Mouse (Mus musculus) left cerebral cortex, postnatal 10 days (tissue): ENCODE measurements at regions not wholly inside any gene's neighbourhood (a gene's known extent, or its start where the extent isn't known, plus 50 kb on each side); places are given as distances from the start of the nearest gene placed in this dataset.
"Not testable (repeated sequence)": the region's sequence is repeated elsewhere in the genome, so short reads cannot be mapped to it uniquely, and the experiment has no call there.

ENCODE experiments used
- DNase-seq, 2 experiments: peaks; one replicate each; pipeline ENCODE4 v3.0.0; 2021 to 2022; ENCODE audit warnings: low spot score in 2 of 2, mixed read lengths in 1 of 2; ENCODE audit errors: extremely low spot score in 1 of 2
- intact Hi-C: fragments of 180-260 bp; cut with DNase I; formaldehyde crosslinking; loops from one replicate; pipeline ENCODE4 v1.15.1; 2025

DNA sequence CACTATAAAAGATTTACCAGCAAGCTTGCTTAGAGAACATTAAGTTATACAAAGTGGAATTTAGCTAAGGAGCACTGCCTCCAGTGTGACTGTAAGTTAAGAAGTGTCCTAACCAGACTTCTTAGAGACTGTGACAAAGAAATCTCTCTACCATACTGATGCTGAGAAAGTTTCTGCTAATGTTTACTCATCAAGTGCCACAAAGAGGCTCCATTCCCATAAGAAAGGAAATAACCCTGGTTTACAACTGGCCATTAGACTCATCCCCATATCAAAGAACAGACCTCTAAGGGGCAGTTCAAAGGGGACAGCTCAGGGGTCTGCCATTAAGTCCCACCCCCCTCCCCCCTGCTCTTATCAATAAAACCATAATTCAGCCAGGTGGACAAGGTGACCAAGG is 159.7 kb downstream of the Akr1d1 start:
- intact Hi-C loops: no loop called here
- DNase-seq: no peak

GRCm38 (mm10) chr6:37691976-37692644 is 162.1 kb downstream of the Akr1d1 start:
- intact Hi-C loops: no loop called here
- DNase-seq: no peak

- DNase-seq: no peak
- intact Hi-C loops: no loop called here
These were observed 162.8 kb downstream of the Akr1d1 start for GRCm38 (mm10) chr6:37692758-37693157.

DNA sequence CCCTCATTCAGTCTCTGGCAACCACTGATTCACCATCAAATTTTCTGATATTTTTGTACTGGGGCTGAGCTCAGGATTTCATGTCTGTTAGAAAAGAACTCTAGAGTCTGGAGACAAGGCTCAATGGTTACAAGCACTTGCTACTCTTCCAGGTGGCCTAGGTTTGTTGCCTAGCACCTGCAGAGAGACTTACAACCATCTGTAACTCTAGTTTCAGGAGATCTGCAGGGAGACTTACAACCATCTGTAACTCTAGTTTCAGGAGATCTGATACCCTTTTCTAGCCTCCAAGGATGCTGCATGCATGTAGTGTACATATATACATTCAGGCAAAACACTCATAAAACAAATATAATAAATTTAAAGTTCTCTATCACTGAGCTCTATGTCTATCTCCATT is 166.1 kb downstream of the Akr1d1 start:
- intact Hi-C loops: no loop called here

GRCm38 (mm10) chr6:37703946-37704345 is 166.7 kb upstream of the Trim24 start:
- intact Hi-C loops: no loop called here
- DNase-seq: no peak

More for the DNA sequence above, 166.1 kb downstream of the Akr1d1 start:
- no peak for DNase-seq

GRCm38 (mm10) chr6:37705733-37706145 is 164.9 kb upstream of the Trim24 start:
- no peak for DNase-seq

DNA sequence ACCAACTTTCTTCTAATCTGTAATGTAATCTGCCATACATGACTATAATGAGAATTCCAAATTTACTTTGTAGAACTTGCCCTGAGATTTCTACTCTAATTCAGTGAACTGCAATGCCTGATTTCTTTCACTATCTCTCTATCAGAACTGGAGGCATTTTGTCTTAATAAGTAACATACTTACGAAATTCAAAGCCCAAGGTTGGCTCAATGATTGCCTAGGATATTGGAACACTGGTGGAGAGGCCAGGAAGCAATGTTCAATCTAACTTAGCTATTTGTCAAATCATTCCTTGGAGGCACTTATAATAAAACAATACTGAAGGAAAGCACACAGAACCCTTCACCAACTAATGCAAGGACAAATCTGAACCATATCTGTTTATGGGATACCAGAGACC is 162.9 kb upstream of the Trim24 start:
- DNase-seq, intact Hi-C loops: not testable (repeated sequence)

More at GRCm38 (mm10) chr6:37705733-37706145, 164.9 kb upstream of the Trim24 start:
- intact Hi-C loops: no loop called here

GRCm38 (mm10) chr6:37711766-37712165 is 158.8 kb upstream of the Trim24 start:
- intact Hi-C loops: no loop called here
- no peak for DNase-seq

GRCm38 (mm10) chr6:37713411-37713810 is 157.2 kb upstream of the Trim24 start:
- intact Hi-C loops: no loop called here
- DNase-seq: no peak

DNA sequence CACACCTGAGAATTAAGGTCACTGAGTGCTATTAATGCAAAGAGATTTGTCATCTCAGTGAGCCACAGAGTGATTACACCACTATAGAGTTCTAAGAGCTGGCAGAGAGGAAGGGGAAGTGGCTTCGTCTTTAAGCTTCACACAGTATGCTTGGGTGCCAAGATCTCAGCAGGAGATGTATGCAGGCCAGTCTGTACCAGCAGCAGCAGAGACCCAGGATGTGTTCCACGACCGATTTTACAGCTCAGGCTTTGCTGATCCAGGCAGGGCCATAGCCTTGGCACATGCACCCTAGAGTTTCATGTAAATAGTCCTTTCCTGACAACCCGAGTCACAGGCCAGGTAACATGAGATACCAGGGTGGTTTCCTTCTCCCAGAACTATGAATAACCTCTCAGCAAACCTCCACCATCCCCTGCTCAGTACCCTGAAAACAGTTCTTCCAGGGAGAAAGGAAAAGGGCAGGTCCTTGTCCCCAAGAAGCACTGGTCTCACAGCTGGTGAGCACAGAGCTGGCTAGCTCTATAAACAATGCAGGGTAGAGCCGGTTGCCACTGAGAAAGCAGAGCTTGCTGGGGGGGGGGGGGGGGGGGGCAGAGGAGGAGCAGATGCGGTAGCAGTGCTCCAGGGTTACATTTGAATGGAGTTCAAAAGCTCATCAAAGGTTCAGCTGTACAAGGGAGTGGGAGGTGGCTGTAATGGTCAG is 156.2 kb upstream of the Trim24 start:
- peak in 1 of 2 experiments; percentile 34 for DNase-seq
- intact Hi-C loops: no loop called here

DNA sequence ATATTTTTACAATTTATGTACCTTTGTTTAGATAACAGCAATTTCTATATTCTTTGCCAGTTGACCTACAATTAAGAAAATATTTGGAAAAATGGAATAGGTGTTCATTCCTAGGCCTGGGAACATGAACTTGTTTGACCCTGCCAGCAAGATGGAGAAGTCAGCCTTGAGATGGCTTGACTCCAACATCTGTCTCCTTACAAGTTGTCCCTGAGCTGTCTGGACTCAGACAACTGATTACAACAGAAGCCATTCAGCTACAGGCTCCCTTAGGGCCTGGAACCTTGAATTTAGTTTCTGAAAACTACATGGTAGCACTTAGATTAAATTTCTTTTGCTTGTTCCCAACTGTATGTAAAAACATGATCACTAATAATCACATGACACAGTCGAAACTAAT is 148.9 kb upstream of the Trim24 start:
- DNase-seq: no peak
- intact Hi-C loops: no loop called here

- DNase-seq: peak; percentile 21 to 28
- intact Hi-C loops: no loop called here
These were observed 147.3 kb upstream of the Trim24 start for GRCm38 (mm10) chr6:37723337-37723736.

- DNase-seq: no peak
- intact Hi-C loops: no loop called here
These were observed 146.4 kb upstream of the Trim24 start for GRCm38 (mm10) chr6:37724240-37724639.

GRCm38 (mm10) chr6:37728621-37729020 is 142.0 kb upstream of the Trim24 start:
- intact Hi-C loops: no loop called here

GRCm38 (mm10) chr6:37729165-37729564 is 141.4 kb upstream of the Trim24 start:
- intact Hi-C loops: no loop called here
- no peak for DNase-seq

More at GRCm38 (mm10) chr6:37728621-37729020, 142.0 kb upstream of the Trim24 start:
- DNase-seq: no peak

DNA sequence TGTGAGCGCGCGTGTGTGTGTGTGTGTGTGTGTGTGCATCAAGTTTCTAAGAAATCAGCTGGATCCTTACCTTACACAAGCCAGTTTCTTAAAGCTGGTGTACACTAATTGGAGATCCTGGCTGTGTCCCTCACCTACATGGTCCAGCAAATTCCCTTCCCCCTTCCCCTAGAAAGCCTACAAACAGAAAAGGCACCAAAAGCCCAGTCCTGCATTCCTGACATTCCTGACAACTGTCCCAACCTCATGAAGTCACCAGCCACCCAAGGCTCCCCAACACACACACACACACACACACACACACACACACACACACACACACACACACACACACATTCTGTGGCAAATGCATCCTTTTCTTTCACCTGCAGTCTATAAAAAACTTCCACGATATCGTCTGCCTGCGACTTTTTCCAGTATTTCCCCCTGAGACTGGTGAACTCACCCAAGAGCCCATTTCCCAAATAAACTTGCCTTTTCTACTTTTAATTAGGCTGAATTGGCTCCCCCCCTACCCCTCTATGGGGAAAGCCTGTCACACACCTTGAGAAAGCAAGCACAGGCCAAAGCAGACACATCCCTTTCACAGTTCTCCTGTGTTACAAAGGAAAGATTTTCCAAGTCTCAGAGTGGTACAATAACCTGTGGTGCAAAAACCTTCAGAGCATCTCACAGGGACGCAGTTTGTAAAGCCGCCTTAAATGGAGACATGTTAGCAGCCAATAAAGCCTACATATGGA is 139.9 kb upstream of the Trim24 start:
- intact Hi-C loops: no loop called here
- no peak for DNase-seq

- intact Hi-C loops: no loop called here
- peak; percentile 21 to 88 for DNase-seq
These were observed 138.2 kb upstream of the Trim24 start for GRCm38 (mm10) chr6:37732385-37732784.

DNA sequence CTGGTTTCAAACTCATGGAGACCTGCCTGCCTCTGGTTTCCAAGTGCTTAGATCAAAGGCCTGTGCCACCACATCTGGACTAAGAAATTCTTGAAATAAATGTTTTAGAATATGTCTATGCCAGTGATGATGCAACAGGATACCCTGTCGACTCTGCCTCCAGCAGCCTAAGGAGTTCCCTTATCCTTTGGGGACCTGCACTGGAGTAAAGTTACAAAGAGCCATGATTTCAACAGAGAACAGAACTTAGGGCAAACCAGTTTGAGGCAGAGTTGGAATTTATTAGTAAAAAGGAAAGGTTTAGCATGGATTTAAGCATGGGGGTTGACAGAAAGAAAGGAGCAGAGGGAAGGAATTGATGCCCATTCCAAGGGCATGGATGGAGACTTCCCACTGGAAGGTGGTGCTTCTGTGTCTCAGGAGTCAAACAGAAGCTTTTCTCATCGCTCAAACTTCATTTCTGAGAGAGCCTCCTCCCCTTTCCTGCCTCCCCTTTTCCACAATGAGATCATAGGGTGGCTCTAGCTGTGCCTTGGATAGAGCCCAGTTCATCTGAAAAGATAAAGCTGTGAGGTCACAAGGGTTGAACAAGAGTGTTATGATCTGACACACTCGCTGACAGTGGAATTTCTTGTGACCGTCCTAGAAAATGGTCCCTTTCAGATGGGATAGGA is 135.2 kb upstream of the Trim24 start:
- intact Hi-C loops: no loop called here
- DNase-seq: no peak

DNA sequence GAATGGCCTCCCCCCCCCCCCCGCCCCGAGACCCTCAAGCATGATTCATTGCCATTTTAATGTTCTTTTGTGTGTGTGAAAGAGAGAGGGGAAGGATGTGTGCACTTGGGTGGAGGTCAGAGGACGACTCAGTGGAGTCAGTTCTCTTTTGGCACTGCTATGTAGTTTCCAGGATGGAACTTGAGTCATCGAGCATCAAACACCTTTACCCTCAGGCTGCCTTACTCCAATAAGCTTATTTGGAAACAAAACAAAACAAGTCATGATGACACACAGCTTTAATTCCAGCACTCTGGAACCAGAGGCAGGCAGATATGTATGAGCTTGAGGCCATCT is 134.7 kb upstream of the Trim24 start:
- intact Hi-C loops: no loop called here
- DNase-seq: no peak
